7 mouse cellular contexts compared by ENCODE assay signal in genomic region chr4:43669428-43669794, GRCm38 (mm10). TPM values are rescaled to one million over a fixed set of nuclear protein-coding genes. Genes with fewer than 3 reads are reported as not detected.
DNase-seq lines count a peak whose midpoint lies in the region; ATAC-seq and TF ChIP-seq lines count a peak whose summit lies in the region.

No protein-coding gene starts in this region.

- no peaks in the 10 kb centered on the region for H3K9me3 ChIP-seq in ES-E14 (ENCODE audit: control insufficient read depth, insufficient read depth, low read depth, low read length)
- H3K9me3 ChIP-seq in embryonic facial prominence, embryonic 15.5 days (replicated peaks) = no peaks in the 10 kb centered on the region
- H3K9me3 ChIP-seq in heart, embryonic 16.5 days (replicated peaks; ENCODE audit: control insufficient read depth, low read length) = no peaks in the 10 kb centered on the region
- no peaks in the 10 kb centered on the region for H3K9me3 ChIP-seq in limb, embryonic 14.5 days (ENCODE audit: control insufficient read depth, low read length)
- no peaks in the 10 kb centered on the region for H3K9me3 ChIP-seq in midbrain, embryonic 12.5 days

- H3K27ac ChIP-seq in ES-E14 (ENCODE audit: insufficient read depth, low read depth, low read length, poor library complexity, severe bottlenecking) = no peak overlapping the region
- H3K27ac ChIP-seq in embryonic facial prominence, embryonic 15.5 days (replicated peaks) = peak overlapping the region; percentile 66
- H3K27ac ChIP-seq in heart, embryonic 16.5 days (ENCODE audit: low read length) = peak overlapping the region; percentile 38
- peak overlapping the region; percentile 58 for H3K27ac ChIP-seq in limb, embryonic 14.5 days (replicated peaks; ENCODE audit: low read depth, low read length)
- H3K27ac ChIP-seq in midbrain, embryonic 12.5 days (replicated peaks) = peak overlapping the region; percentile 70

- peak overlapping the region; percentile 86 for H3K4me2 ChIP-seq in embryonic facial prominence, embryonic 15.5 days (replicated peaks)
- H3K4me2 ChIP-seq in heart, embryonic 16.5 days (ENCODE audit: low read depth, low read length) = peak overlapping the region; percentile 62
- peak overlapping the region; percentile 85 for H3K4me2 ChIP-seq in limb, embryonic 14.5 days (replicated peaks; ENCODE audit: low read depth, low read length, severe bottlenecking)
- peak overlapping the region; percentile 72 for H3K4me2 ChIP-seq in midbrain, embryonic 12.5 days (replicated peaks)

- peak overlapping the region; percentile 65 for H3K9ac ChIP-seq in ES-E14 (ENCODE audit: insufficient read depth, low read depth, low read length, poor library complexity, severe bottlenecking)
- H3K9ac ChIP-seq in embryonic facial prominence, embryonic 15.5 days = peak overlapping the region; percentile 84
- peak overlapping the region; percentile 86 for H3K9ac ChIP-seq in heart, embryonic 16.5 days (ENCODE audit: low read length)
- H3K9ac ChIP-seq in limb, embryonic 14.5 days (ENCODE audit: low read depth, low read length, severe bottlenecking) = peak overlapping the region; percentile 91
- H3K9ac ChIP-seq in midbrain, embryonic 12.5 days (replicated peaks) = peak overlapping the region; percentile 88

- peak; percentile 76 for ATAC-seq in embryonic facial prominence, embryonic 15.5 days (ENCODE audit: insufficient number of reproducible peaks, low FRiP score, low TSS enrichment, low read depth)
- peak; percentile 77 for ATAC-seq in heart, embryonic 16.5 days (replicated peaks; ENCODE audit: extremely low read depth, insufficient read depth, low FRiP score)
- peak; percentile 88 for ATAC-seq in limb, embryonic 14.5 days (ENCODE audit: low FRiP score, low read depth)
- ATAC-seq in midbrain, embryonic 12.5 days (ENCODE audit: low FRiP score, low read depth) = peak; percentile 79
- no peak for ATAC-seq in inflammation-experienced regulatory T-cells, adult 6 months

- peaks cover 11% of the 10 kb centered on the region for H3K27me3 ChIP-seq in embryonic facial prominence, embryonic 15.5 days
- H3K27me3 ChIP-seq in heart, embryonic 16.5 days (ENCODE audit: control insufficient read depth, insufficient read depth, low read length) = peaks cover 5% of the 10 kb centered on the region; the same call in 1 of the 2 replicates
- peaks cover 12% of the 10 kb centered on the region for H3K27me3 ChIP-seq in limb, embryonic 14.5 days (ENCODE audit: control insufficient read depth, insufficient read depth, low read length)
- peaks cover 32% of the 10 kb centered on the region for H3K27me3 ChIP-seq in midbrain, embryonic 12.5 days

- in situ Hi-C loops in ES-E14 (cut with MboI; ENCODE audit: low sequenced_read_pairs in 2 of 2, unreplicated experiment in 2 of 2) = no loop called here

- no peaks in the 10 kb centered on the region; the same call in 1 of the 2 replicates for H3K36me3 ChIP-seq in ES-E14 (ENCODE audit: control insufficient read depth, insufficient read depth, low read length, poor library complexity, severe bottlenecking)
- H3K36me3 ChIP-seq in embryonic facial prominence, embryonic 15.5 days = peaks cover 4% of the 10 kb centered on the region; the same call in 1 of the 2 replicates
- H3K36me3 ChIP-seq in heart, embryonic 16.5 days (ENCODE audit: control insufficient read depth, insufficient read depth) = no peaks in the 10 kb centered on the region
- H3K36me3 ChIP-seq in limb, embryonic 14.5 days (ENCODE audit: control insufficient read depth, insufficient read depth, low read length) = peaks cover 6% of the 10 kb centered on the region
- H3K36me3 ChIP-seq in midbrain, embryonic 12.5 days = peaks cover 5% of the 10 kb centered on the region

- H3K4me1 ChIP-seq in ES-E14 (ENCODE audit: control insufficient read depth in 2 of 2, insufficient read depth in 2 of 2, low read length in 2 of 2, poor library complexity in 1 of 2) = peaks cover 0 to 2% of the 10 kb centered on the region in 2 experiments; a peak in 1 of 4 replicates
- H3K4me1 ChIP-seq in embryonic facial prominence, embryonic 15.5 days = peaks cover 32% of the 10 kb centered on the region
- H3K4me1 ChIP-seq in heart, embryonic 16.5 days (ENCODE audit: control insufficient read depth, insufficient read depth, low read length) = peaks cover 12% of the 10 kb centered on the region
- H3K4me1 ChIP-seq in limb, embryonic 14.5 days (ENCODE audit: control insufficient read depth, insufficient read depth, low read length) = peaks cover 18% of the 10 kb centered on the region
- peaks cover 39% of the 10 kb centered on the region for H3K4me1 ChIP-seq in midbrain, embryonic 12.5 days

- DNase-seq in ES-E14 (ENCODE audit: low read depth, low spot score) = no peak
- peak; percentile 69 for DNase-seq in adrenal gland, adult 8-10 months
- DNase-seq in limb, embryonic 14.5 days (ENCODE audit: low spot score) = no peak

- peak overlapping the region; percentile 69 to 73 for H3K4me3 ChIP-seq in ES-E14 (ENCODE audit: insufficient read depth in 1 of 2, low read depth in 1 of 2, low read length in 2 of 2, poor library complexity in 1 of 2, severe bottlenecking in 1 of 2)
- H3K4me3 ChIP-seq in embryonic facial prominence, embryonic 15.5 days (replicated peaks) = peak overlapping the region; percentile 82
- H3K4me3 ChIP-seq in heart, embryonic 16.5 days (ENCODE audit: low read length) = peak overlapping the region; percentile 66
- peak overlapping the region; percentile 78 for H3K4me3 ChIP-seq in limb, embryonic 14.5 days (replicated peaks; ENCODE audit: low read length)
- H3K4me3 ChIP-seq in midbrain, embryonic 12.5 days = peak overlapping the region; percentile 79

- under 1% methylated on average over 25 of the region's 25 CpGs for WGBS in embryonic facial prominence, embryonic 15.5 days
- 2% methylated on average over 21 of the region's 25 CpGs for WGBS in heart, embryonic 16.5 days
- under 1% methylated on average over 23 of the region's 25 CpGs for WGBS in limb, embryonic 14.5 days
- WGBS in midbrain, embryonic 12.5 days = under 1% methylated on average over 25 of the region's 25 CpGs

- TF ChIP-seq POLR2A in limb, embryonic 14.5 days (IDR thresholded peaks at IDR 0.05; ENCODE audit: borderline replicate concordance, extremely low read depth, insufficient read depth, insufficient read length) = no peak

RNA-seq across cellular contexts. Expression of gene Fam221b, which starts 0.5 kb away (rescaled TPM):
- 9.3 and 13.3 TPM in 2 replicates for total RNA-seq in ES-E14 (2012; rRNA removed)
- total RNA-seq in adrenal gland, adult 8-10 months (2022) = under 1 TPM; 0.14 to 0.67 (median 0.41) TPM
- polyA plus RNA-seq in embryonic facial prominence, embryonic 15.5 days (2015; fragmentation: Nextera tagmentation; extraction: Ambion mirVana) = 2.9 and 4.3 TPM in 2 replicates
- 1.6 and 2.9 TPM in 2 replicates for polyA plus RNA-seq in heart, embryonic 16.5 days (2015; fragmentation: Nextera tagmentation; extraction: Ambion mirVana)
- polyA plus RNA-seq in limb, embryonic 14.5 days (2012; rRNA removed) = 0.40 and 0.63 TPM in 2 replicates
- polyA plus RNA-seq in limb, embryonic 14.5 days (2014; fragmentation: Nextera tagmentation; extraction: Ambion mirVana) = 4.0 and 4.3 TPM in 2 replicates
- polyA plus RNA-seq in midbrain, embryonic 12.5 days (2016; fragmentation: Nextera tagmentation; extraction: Ambion mirVana) = 2.8 and 2.9 TPM in 2 replicates
- polyA plus RNA-seq in inflammation-experienced regulatory T-cells, adult 6 months (2017; shearing (Covaris generic)) = 1 to 10 TPM; 2.8 to 3.7 (median 3.4) TPM

RNA-seq across cellular contexts. Expression of gene Tmem8b, which starts 0.6 kb away (rescaled TPM):
- 1.4 and 1.9 TPM in 2 replicates for total RNA-seq in ES-E14 (2012; rRNA removed)
- 10 to 100 TPM in 2 of 4 experiments, 1 to 10 TPM in 2; 6.0 to 10.9 (median 8.3) TPM for total RNA-seq in adrenal gland, adult 8-10 months (2022)
- 5.3 and 6.1 TPM in 2 replicates for polyA plus RNA-seq in embryonic facial prominence, embryonic 15.5 days (2015; fragmentation: Nextera tagmentation; extraction: Ambion mirVana)
- polyA plus RNA-seq in heart, embryonic 16.5 days (2015; fragmentation: Nextera tagmentation; extraction: Ambion mirVana) = 3.6 and 3.9 TPM in 2 replicates
- 16.0 and 26.7 TPM in 2 replicates for polyA plus RNA-seq in limb, embryonic 14.5 days (2012; rRNA removed)
- 3.8 and 5.2 TPM in 2 replicates for polyA plus RNA-seq in limb, embryonic 14.5 days (2014; fragmentation: Nextera tagmentation; extraction: Ambion mirVana)
- polyA plus RNA-seq in midbrain, embryonic 12.5 days (2016; fragmentation: Nextera tagmentation; extraction: Ambion mirVana) = 11.9 and 14.7 TPM in 2 replicates
- polyA plus RNA-seq in inflammation-experienced regulatory T-cells, adult 6 months (2017; shearing (Covaris generic)) = 1 to 10 TPM in 1 of 3 experiments, under 1 TPM in 2; 0.87 to 1.0 (median 0.87) TPM

RNA-seq across cellular contexts. Expression of gene Hint2, which starts 13.1 kb away (rescaled TPM):
- total RNA-seq in ES-E14 (2012; rRNA removed) = 46.0 and 72.9 TPM in 2 replicates
- 100 to 1,000 TPM in 1 of 4 experiments, 10 to 100 TPM in 3; 80.8 to 112 (median 97.8) TPM for total RNA-seq in adrenal gland, adult 8-10 months (2022)
- polyA plus RNA-seq in embryonic facial prominence, embryonic 15.5 days (2015; fragmentation: Nextera tagmentation; extraction: Ambion mirVana) = 88.1 and 91.2 TPM in 2 replicates
- 172 and 185 TPM in 2 replicates for polyA plus RNA-seq in heart, embryonic 16.5 days (2015; fragmentation: Nextera tagmentation; extraction: Ambion mirVana)
- 58.3 and 63.2 TPM in 2 replicates for polyA plus RNA-seq in limb, embryonic 14.5 days (2012; rRNA removed)
- polyA plus RNA-seq in limb, embryonic 14.5 days (2014; fragmentation: Nextera tagmentation; extraction: Ambion mirVana) = 73.8 and 87.6 TPM in 2 replicates
- polyA plus RNA-seq in midbrain, embryonic 12.5 days (2016; fragmentation: Nextera tagmentation; extraction: Ambion mirVana) = 70.6 and 71.8 TPM in 2 replicates
- 10 to 100 TPM; 30.3 to 47.5 (median 34.2) TPM for polyA plus RNA-seq in inflammation-experienced regulatory T-cells, adult 6 months (2017; shearing (Covaris generic))

RNA-seq across cellular contexts. Expression of gene Spag8, which starts 16.0 kb away (rescaled TPM):
- total RNA-seq in ES-E14 (2012; rRNA removed) = 0.27 and 0.58 TPM in 2 replicates
- 1 to 10 TPM in 3 of 4 experiments, under 1 TPM in 1; 0.58 to 2.3 (median 1.4) TPM for total RNA-seq in adrenal gland, adult 8-10 months (2022)
- 7.5 and 10.6 TPM in 2 replicates for polyA plus RNA-seq in embryonic facial prominence, embryonic 15.5 days (2015; fragmentation: Nextera tagmentation; extraction: Ambion mirVana)
- polyA plus RNA-seq in heart, embryonic 16.5 days (2015; fragmentation: Nextera tagmentation; extraction: Ambion mirVana) = 1.2 and 1.3 TPM in 2 replicates
- 1.8 and 2.5 TPM in 2 replicates for polyA plus RNA-seq in limb, embryonic 14.5 days (2012; rRNA removed)
- polyA plus RNA-seq in limb, embryonic 14.5 days (2014; fragmentation: Nextera tagmentation; extraction: Ambion mirVana) = 0.58 and 0.61 TPM in 2 replicates
- 3.9 TPM in 2 replicates for polyA plus RNA-seq in midbrain, embryonic 12.5 days (2016; fragmentation: Nextera tagmentation; extraction: Ambion mirVana)
- polyA plus RNA-seq in inflammation-experienced regulatory T-cells, adult 6 months (2017; shearing (Covaris generic)) = under 1 TPM in 1 of 3 experiments, not detected in 2; 0.54 TPM

RNA-seq across cellular contexts. Expression of gene Olfr70, which starts 31.2 kb away (rescaled TPM):
- not detected in 2 replicates for total RNA-seq in ES-E14 (2012; rRNA removed)
- total RNA-seq in adrenal gland, adult 8-10 months (2022) = not detected
- polyA plus RNA-seq in embryonic facial prominence, embryonic 15.5 days (2015; fragmentation: Nextera tagmentation; extraction: Ambion mirVana) = not detected in 2 replicates
- not detected in 2 replicates for polyA plus RNA-seq in heart, embryonic 16.5 days (2015; fragmentation: Nextera tagmentation; extraction: Ambion mirVana)
- not detected in 2 replicates for polyA plus RNA-seq in limb, embryonic 14.5 days (2012; rRNA removed)
- polyA plus RNA-seq in limb, embryonic 14.5 days (2014; fragmentation: Nextera tagmentation; extraction: Ambion mirVana) = not detected in 2 replicates
- polyA plus RNA-seq in midbrain, embryonic 12.5 days (2016; fragmentation: Nextera tagmentation; extraction: Ambion mirVana) = not detected in 2 replicates
- polyA plus RNA-seq in inflammation-experienced regulatory T-cells, adult 6 months (2017; shearing (Covaris generic)) = not detected
